Mouse (Mus musculus): ENCODE results near the gene Actb.
A peak's percentile ranks its signal among the peaks of the same experiment; 100 is the strongest.

The Actb gene

DNA sequence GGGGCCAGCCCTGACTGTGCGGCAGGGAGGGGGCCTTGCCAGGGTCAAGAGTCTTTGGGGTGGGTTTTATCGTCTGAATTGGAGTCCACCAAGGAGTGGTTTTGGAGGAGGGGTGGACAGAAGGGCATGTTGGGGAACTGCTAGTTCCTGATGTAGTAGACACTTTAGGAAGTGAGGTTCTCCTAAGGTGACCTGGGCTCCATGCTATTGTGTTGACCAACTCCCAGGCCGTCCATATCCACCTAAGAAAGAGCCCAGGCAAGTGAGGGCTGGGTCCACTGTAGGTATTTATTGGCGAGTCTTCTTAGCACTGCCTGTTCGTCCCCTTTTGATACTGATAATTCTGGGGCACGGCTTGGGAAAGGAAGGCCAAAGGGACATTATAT is 14.5 kb upstream of the Actb start:
- no peak for DNase-seq

DNA sequence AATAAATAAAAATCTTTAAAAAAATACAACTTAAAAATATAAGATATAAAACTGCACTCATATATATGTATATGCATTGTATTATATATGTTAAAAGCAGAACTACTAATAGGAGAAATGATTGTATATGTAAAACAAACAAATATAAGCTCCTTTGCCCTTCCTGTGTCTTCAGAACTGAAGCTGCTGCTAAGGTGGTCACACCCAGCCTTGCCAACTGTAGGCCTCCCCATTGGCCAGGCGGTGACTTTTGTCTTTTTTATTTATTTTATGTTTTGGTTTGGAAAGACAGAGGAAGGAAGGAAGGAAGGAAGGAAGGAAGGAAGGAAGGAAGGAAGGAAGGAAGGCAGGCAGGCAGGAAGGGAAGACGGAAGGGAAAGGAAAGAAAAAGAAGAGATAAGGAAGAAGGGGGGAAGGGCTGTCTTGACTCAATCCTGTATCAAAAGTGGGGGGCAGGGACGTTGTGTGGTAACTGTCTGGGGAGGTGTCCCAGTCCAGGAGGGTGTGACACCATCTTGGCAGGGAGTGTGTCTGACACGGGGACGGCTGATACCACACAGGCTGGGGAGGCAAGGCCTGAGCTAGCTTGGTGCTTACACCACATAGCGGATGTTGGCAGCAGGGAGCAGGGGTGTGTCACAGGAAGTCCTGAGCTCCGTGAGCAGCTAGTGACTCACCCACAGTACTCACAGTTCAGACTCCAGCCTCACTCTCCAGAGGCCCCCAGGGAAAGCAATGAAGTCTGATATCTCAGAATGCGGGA is 13.9 kb upstream of the Actb start:
- DNase-seq, result peak; percentile 60 to 73

DNA sequence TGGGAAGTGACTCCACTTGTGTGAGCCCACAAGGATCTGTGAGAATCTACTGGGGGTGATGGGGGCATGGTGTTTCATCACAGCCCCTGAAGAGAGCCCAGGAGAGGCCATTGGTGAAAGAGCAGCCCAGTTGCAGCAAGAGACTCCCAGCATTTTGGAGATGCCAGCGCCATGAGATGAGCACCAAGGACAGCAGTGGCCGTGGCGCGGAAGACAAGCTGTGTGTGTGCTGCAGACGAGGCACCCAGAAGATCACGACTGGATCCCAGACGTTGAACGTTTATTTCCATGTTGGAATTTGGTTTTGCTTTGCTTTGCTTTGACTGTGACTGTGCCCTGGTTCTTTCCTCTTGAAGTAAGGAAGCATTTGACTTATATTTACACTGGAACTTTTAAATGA is 10.8 kb upstream of the Actb start:
- no peak for DNase-seq

DNA sequence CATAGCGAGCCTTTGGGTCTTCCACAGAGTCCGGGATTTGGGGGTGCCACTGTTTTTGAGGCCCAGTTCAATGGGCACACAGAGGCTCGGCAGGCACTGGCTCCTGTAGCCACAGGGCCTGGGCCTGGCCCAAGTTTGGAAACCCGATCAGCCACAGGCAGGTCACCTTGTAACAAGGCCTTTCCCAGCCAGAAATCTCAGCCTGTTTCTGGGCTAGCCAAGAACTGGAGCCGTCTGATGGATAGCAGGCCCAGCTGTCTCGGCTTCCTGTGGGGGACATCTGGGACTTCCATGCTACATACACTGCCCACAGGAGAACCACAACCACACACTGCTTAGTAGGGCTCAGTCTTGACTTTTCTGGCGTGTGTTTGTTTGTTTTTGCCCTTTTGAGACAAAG is 10.0 kb upstream of the Actb start:
- DNase-seq, result no peak

DNA sequence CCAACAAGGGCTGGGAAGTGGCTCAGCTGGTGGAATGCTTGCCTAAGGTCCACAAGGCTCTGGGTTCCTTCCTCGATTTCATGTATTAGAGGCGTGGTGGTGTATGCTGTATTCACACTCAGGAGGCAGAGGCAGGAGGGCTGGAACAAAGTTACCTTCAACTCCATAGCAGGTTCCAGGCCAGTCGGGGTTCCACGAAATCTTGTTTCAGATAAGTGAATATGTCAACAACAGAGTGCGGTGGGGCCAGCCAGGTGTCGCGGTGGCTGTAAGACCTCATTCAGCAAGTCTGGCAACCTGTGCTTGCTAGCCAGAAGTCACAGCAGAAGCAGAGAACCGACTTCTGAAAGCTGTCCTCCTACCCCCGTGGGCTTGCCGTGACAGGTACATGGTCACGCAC is 8.7 kb upstream of the Actb start:
- no peak for DNase-seq

DNA sequence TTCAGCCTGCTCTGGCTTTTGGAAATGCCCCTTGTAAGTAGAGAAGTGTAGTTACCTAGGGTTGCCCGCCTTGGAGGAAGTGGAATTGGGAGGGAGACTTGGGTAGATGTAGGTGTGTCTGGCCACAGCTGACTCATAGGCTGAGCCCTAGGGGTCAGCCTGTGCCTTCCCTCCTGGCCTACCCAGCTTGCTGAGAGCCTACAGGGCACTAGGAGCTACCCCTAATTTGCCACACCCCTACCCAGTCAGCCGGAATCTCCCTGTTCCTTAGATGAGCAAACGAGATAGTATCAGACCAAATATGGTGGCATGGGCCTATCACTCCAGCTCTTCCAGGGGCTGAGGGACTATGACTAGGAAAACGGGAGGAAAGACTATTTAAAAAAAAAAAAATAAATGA is 6.2 kb upstream of the Actb start:
- DNase-seq, result no peak

DNA sequence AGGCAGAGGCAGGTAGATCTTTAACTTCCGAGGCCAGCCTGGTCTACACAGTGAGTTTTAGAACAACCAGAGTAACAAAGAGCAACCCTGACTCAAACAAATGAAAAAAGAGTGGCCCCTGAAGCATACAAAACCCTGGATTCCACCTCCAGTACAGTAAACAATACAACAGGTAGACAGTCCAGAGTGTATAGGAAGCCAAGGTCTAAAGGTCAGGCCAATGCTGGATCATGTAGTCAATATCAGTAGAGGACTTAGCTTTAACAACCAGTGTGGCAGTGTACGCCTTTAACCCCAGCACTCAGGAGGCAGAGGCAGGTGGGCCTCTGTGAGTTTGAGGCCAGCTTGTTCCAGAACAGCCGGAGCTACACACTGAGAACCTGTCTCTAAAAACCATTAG is 5.8 kb upstream of the Actb start:
- no peak for DNase-seq

DNA sequence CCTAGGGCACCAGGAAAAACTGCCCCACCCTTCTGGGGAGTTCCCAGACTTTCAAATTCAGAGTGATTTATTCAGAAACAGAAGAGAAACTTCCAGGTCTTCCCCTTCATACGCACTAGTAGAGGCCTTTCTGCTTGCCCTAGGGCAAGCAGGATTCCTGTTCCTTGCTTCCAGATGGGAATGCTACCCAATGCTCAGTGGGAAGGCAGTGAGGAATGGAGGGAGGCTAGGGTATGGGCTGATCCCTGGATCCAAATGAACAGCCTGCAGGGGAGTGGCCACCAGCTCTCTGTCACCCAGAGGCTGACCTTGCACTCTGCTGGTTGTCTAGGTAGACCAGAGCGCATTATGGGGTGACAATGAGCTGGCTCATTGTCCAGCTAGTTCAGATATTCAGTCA is 5.1 kb upstream of the Actb start:
- DNase-seq, result no peak

DNA sequence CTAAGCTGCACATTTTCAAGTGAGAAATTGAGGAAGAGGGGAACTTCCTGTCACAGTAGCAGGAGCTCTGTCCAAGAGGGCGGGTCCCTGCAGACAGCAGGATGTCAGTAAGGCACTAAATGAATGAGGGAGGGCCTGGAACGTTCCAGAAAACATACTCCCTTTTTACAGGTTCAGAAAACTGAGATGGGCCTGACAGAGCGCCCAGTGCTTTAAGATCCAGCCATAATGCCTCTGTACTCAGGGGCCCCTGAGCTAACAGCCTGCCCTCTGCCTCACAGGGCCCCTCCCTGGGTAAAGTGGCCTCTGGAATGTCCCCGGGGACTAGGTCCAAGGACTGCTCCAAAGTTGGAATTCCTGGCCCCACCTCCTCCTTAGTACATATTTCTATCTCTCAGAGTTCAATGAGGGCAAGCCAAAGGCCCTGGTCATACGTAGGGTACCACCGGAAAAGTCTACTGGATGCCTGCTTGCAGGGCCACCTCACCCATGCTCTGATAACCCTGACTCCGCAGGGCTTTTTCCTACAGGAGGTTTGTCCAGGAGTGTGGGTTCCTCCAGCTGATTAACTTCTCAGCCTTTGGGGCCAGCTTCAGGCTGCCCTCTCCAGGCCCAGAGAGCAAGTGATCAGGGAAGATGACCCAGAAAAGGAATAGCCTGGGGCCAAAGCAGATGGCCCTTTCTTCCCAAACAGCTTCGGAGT is 3.2 kb upstream of the Actb start:
- DNase-seq, result peak; percentile 70 to 73

DNA sequence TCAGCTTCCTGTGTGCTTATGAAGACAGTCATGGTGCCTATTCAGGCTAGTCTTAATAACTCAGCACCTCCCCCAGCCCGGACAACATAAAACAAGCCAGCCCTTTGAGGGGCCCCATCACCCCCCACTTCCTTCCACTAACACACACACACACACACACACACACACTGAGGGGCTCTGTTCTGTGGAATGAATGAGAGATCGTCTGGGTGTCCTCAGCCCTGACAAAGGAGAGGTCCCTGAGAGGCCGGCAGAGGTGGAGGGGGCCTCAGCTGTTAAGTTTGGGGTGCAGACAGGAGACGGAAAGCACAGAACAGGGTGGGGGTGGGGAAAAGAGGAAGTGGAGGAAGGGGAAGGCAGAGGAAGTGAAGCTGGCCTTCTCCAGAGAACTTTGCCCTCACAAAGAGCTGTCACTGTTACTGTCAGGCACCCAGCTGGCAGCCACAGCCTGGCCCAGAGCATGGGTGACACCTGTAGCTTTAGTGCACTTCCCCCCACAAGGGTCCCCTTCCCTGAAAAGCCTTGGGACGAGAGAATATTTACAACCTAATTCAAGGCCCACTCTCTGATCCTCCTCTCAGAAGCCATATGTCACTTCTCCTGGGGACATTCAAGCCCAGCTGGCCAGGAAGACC is 2.5 kb upstream of the Actb start:
- DNase-seq, result peak in 1 of 2 experiments; percentile 37

DNA sequence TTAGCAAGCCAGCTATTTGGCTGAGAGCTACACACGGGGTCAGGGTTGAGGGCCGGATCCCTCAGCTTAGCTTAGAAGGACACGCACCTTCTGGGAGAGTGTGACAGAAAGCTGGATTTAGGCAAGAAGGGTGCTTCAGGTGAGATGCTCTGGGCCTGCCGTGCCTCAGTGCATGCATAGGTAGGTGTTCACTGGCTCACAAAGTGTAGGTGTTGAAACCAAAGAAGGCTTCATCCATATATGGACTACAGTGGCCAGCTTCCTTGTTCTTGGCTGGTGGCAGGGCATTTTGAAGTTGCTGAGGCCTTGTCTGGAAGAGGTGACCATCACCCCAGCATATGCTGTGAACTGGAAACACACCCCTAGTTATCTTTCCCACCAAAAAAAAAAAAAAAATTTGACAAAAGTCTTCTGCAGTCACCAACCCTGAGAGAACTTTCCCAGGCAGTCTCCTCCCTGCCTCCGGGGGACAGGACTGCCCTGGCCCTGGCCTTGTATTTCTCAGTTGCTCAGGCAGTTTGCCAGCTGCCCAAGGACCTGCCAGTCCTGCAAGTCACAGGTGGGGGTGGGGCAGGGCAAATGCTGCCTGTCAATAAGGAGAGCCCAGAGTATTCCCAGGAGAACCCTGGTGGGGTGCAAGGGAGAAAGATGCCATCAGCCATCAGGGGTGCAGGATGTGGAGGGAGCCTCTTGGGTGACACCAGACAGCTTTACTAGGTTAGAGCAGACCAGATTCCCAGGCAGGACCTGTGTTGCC is 1.4 kb upstream of the Actb start:
- DNase-seq, result peak; percentile 79 to 84

DNA sequence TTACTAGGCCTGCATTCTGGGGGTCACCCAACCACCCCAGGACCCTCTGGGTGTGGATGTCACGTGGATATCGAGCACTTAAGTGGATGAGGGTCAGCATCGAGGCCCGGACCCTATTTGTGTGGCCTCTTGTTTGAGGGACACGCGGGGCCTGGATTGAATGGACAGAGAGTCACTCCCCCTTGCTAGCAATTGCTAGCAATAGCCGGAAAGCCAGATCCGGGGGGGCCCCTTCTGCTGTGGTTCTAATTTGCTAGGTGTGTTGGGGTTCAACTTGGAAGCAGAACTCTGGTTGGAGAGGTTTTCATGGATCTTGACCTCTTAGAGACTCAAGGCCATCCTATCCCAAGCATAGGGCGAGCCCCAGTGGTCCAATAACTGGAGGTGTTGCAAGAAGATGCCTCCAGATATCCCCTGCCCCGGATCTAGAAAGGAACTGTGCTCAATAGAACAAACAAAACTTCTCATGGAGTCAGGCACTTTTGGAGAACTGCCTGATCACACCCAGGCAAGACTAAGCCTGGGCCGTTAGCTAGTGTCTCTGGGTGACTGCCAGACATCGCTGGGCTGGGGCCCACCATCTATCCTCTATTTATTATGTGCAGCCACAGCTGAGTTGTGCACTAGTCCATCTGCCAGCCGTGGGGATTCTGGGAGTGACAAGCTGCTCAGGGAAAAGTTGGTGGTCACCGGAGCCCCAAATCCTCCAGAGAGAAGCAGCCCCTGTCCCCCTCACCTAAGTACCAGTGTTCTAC is 671 bp upstream of the Actb start:
- peak; percentile 37 to 59 for DNase-seq

DNA sequence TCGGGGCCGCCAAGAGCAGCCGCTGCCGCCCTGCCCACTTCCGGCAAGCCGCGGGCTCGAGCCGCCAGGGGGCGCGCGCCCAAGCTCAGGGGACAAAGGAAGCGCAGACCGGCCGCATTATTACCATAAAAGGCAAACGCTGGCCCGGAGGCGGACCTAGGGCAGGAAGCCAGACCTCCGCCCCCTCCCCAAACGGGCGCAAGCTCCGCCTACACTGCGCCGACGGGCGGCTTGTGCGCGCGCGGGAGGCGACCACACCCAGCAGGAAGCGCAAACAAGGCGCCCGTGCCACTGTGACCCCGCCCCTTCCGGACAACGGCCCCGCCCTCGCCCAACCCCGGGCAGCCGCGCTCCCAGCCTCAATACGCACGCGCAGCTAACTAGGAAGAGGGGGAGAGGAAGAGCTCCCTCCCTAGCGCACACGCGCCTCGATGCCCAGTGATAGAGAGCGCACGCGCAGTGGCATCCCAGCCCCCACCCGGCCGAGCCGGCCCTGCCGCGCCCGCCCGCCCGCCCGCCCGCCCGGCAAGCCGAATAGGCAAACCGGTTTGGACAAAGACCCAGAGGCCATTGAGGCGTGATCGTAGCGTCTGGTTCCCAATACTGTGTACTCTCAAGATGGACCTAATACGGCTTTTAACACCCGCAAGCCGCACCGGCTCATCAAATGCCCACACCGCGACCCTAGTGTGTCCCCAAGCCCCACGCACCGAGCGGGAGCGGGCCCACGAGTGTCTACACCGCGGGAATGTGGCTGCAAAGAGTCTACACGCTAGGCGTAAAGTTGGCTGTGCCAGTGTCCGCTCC is 626 bp downstream of the Actb start:
- DNase-seq, result peak; percentile 99

DNA sequence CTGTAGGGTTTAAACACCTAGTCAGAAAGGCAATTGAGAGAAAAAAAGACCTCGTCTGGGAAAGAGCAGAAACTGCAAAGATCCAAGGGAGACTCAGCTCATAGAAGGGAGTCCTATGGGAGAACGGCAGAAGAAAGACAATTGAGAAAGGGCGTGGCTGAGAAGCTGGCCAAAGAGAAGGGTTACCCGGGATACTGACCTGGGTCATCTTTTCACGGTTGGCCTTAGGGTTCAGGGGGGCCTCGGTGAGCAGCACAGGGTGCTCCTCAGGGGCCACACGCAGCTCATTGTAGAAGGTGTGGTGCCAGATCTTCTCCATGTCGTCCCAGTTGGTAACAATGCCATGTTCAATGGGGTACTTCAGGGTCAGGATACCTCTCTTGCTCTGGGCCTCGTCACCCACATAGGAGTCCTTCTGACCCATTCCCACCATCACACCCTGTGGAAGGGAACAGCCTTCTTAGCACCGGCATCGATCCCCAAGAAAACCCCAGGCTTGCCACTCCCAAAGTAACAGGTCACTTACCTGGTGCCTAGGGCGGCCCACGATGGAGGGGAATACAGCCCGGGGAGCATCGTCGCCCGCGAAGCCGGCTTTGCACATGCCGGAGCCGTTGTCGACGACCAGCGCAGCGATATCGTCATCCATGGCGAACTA is 1.4 kb downstream of the Actb start:
- DNase-seq, result no peak

DNA sequence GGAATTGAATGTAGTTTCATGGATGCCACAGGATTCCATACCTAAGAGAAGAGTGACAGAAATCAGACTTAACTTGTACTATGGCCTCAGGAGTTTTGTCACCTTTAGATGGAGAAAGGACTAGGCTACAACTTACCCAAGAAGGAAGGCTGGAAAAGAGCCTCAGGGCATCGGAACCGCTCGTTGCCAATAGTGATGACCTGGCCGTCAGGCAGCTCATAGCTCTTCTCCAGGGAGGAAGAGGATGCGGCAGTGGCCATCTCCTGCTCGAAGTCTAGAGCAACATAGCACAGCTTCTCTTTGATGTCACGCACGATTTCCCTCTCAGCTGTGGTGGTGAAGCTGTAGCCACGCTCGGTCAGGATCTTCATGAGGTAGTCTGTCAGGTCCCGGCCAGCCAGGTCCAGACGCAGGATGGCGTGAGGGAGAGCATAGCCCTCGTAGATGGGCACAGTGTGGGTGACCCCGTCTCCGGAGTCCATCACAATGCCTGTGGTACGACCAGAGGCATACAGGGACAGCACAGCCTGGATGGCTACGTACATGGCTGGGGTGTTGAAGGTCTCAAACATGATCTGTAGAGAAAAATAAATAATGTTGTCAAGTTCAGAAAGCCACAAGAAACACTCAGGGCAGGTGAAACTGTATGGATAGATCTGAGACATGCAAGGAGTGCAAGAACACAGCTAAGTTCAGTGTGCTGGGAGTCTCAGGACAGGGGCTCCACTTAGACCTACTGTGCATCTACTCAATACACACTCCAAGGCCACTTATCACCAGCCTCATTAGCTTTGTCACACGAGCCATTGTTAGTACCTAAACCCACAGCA is 2.1 kb downstream of the Actb start:
- no peak for DNase-seq

DNA sequence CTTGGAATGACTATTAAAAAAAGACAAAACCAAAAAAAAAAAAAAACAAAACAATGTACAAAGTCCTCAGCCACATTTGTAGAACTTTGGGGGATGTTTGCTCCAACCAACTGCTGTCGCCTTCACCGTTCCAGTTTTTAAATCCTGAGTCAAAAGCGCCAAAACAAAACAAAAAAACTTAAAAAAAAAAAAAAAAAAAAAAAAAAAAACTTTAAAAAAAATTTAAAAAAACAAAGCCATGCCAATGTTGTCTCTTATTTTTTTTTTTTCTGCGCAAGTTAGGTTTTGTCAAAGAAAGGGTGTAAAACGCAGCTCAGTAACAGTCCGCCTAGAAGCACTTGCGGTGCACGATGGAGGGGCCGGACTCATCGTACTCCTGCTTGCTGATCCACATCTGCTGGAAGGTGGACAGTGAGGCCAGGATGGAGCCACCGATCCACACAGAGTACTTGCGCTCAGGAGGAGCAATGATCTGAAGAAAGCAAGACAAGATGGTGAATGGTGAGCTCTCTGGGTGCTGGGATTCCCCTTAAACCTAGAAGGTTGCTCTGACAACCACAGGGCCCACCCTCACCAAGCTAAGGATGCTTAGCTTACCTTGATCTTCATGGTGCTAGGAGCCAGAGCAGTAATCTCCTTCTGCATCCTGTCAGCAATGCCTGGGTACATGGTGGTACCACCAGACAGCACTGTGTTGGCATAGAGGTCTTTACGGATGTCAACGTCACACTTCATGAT is 2.9 kb downstream of the Actb start:
- DNase-seq, result no peak

DNA sequence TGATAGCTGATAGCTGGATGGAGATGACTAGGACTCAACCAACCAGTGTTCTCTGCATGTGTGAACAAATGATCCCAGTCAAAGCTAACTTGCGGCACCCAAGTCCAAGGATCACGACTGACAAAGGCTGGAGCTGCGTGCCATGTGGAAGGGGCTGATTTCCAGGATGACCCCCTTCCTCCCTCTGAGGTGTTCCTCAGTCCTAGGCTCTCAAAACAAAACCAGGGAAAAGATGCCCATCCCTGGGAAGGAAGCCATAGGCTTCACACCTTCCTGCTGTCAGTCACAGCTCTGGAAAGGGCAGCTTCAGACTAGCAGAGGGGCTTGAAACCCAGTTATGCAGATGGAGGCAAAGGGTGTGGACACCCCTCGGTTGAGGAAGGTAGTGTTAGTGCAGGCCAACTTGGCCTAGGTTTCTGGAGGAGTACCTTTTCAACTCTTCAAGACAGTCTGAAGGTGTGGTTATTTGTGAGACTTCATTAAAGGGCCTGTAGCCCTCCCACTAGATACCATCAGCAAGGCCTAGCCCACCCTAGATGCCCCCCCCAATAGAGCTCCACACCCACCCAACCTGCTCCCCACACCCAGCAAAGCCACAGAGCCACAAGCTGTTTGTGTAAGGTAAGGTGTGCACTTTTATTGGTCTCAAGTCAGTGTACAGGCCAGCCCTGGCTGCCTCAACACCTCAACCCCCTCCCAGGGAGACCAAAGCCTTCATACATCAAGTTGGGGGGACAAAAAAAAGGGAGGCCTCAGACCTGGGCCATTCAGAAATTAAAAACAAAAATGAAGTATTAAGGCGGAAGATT is 3.8 kb downstream of the Actb start:
- DNase-seq, result no peak

DNA sequence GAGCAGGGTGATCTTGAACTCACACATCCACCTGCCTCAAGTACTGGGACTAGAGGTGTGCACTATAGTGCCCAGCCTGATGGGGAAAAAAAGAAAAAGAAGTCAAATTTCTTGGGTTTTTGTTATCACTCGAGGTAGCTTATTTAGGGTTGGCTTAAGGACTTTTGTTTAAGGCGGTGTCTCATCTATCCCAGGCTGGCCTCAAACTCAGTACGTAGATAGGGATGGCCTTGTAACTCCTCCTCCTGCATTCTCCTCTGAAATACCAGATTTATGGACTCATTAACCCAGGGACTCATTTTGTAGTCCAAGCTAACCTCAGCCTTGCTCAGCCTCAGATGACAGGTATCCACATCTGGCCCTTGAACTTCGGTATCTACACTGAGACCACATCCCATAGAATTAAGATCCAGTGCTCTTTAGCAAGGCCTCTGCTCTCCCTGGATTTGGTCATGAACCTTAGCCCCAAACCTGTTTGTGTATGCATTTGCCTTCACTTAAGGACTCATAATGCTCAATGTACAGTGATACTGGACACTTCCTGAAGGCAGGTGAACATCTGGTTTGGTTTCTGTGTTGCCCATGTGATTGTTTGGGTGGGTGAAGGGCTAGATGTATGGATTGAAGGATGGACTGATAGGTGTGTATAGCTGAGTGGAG is 4.6 kb downstream of the Actb start:
- no peak for DNase-seq
